Comparison of ENCODE assay signal across 16 mouse cellular contexts in genomic region chr14:79701054-79701453, GRCm38 (mm10). TPM values are rescaled to one million over a fixed set of nuclear protein-coding genes. Genes with fewer than 3 reads are reported as not detected.
DNase-seq lines count a peak whose midpoint lies in the region; ATAC-seq and TF ChIP-seq lines count a peak whose summit lies in the region.
"Had no signal": no experiment of that assay in that cellular context is flagged by ENCODE, and none has a peak within 500 bp of the region (broad histone marks: within the 10 kb centered on the region; RNA-seq: fewer than 3 reads in every experiment).

No protein-coding gene starts in this region.

- H3K27me3 ChIP-seq in hindbrain, embryonic 10.5 days (ENCODE audit: insufficient read depth, poor library complexity, severe bottlenecking): no peaks in the 10 kb centered on the region
- H3K27me3 ChIP-seq in hindbrain, postnatal 0 days (ENCODE audit: insufficient read depth, low read length): no peaks in the 10 kb centered on the region
- no peaks in the 10 kb centered on the region for H3K27me3 ChIP-seq in embryonic facial prominence, embryonic 14.5 days (replicated peaks; ENCODE audit: control insufficient read depth, insufficient read depth, low read length)
- no peaks in the 10 kb centered on the region for H3K27me3 ChIP-seq in hindbrain, embryonic 13.5 days
- no peaks in the 10 kb centered on the region for H3K27me3 ChIP-seq in neural tube, embryonic 14.5 days (ENCODE audit: control insufficient read depth, insufficient read depth, low read length)
- H3K27me3 ChIP-seq: embryonic facial prominence, embryonic 15.5 days; heart, embryonic 13.5 days; kidney, embryonic 15.5 days; Patski had no signal

- H3K4me2 ChIP-seq in hindbrain, postnatal 0 days (ENCODE audit: low read depth, low read length): no peak overlapping the region
- no peak overlapping the region for H3K4me2 ChIP-seq in embryonic facial prominence, embryonic 14.5 days (ENCODE audit: low read depth, low read length)
- no peak overlapping the region for H3K4me2 ChIP-seq in hindbrain, embryonic 13.5 days
- no peak overlapping the region for H3K4me2 ChIP-seq in neural tube, embryonic 14.5 days (ENCODE audit: low read depth, low read length)
- H3K4me2 ChIP-seq: embryonic facial prominence, embryonic 15.5 days; heart, embryonic 13.5 days; kidney, embryonic 15.5 days; liver, embryonic 11.5 days had no signal

- no peaks in the 10 kb centered on the region for H3K36me3 ChIP-seq in hindbrain, embryonic 10.5 days
- H3K36me3 ChIP-seq in hindbrain, postnatal 0 days (ENCODE audit: insufficient read depth, low read length): no peaks in the 10 kb centered on the region
- no peaks in the 10 kb centered on the region for H3K36me3 ChIP-seq in embryonic facial prominence, embryonic 14.5 days (ENCODE audit: control insufficient read depth, insufficient read depth, low read length)
- H3K36me3 ChIP-seq in hindbrain, embryonic 13.5 days: no peaks in the 10 kb centered on the region
- no peaks in the 10 kb centered on the region for H3K36me3 ChIP-seq in neural tube, embryonic 14.5 days (ENCODE audit: control insufficient read depth, insufficient read depth, low read length)
- H3K36me3 ChIP-seq: embryonic facial prominence, embryonic 15.5 days; heart, embryonic 13.5 days; kidney, embryonic 15.5 days had no signal

- H3K4me3 ChIP-seq in hindbrain, embryonic 10.5 days: no peak overlapping the region
- no peak overlapping the region for H3K4me3 ChIP-seq in hindbrain, postnatal 0 days (ENCODE audit: low read length)
- H3K4me3 ChIP-seq in embryonic facial prominence, embryonic 14.5 days (ENCODE audit: low read depth, low read length): no peak overlapping the region
- no peak overlapping the region for H3K4me3 ChIP-seq in hindbrain, embryonic 13.5 days
- H3K4me3 ChIP-seq in neural tube, embryonic 14.5 days (ENCODE audit: low read depth, low read length): no peak overlapping the region
- H3K4me3 ChIP-seq: embryonic facial prominence, embryonic 15.5 days; heart, embryonic 13.5 days; kidney, embryonic 15.5 days had no signal

- H3K4me1 ChIP-seq in hindbrain, embryonic 10.5 days (replicated peaks): peaks cover 39% of the 10 kb centered on the region
- H3K4me1 ChIP-seq in hindbrain, postnatal 0 days (ENCODE audit: insufficient read depth, low read length): no peaks in the 10 kb centered on the region
- H3K4me1 ChIP-seq in embryonic facial prominence, embryonic 14.5 days (ENCODE audit: control insufficient read depth, insufficient read depth, low read length): no peaks in the 10 kb centered on the region; the same call in 1 of the 2 replicates
- peaks cover 20% of the 10 kb centered on the region for H3K4me1 ChIP-seq in hindbrain, embryonic 13.5 days (replicated peaks)
- no peaks in the 10 kb centered on the region for H3K4me1 ChIP-seq in neural tube, embryonic 14.5 days (ENCODE audit: control insufficient read depth, insufficient read depth, low read length)
- H3K4me1 ChIP-seq: embryonic facial prominence, embryonic 15.5 days; kidney, embryonic 15.5 days had no signal

- no peaks in the 10 kb centered on the region for H3K9me3 ChIP-seq in hindbrain, embryonic 10.5 days
- H3K9me3 ChIP-seq in hindbrain, postnatal 0 days (ENCODE audit: low read length): no peaks in the 10 kb centered on the region
- H3K9me3 ChIP-seq in embryonic facial prominence, embryonic 14.5 days (ENCODE audit: control insufficient read depth, low read length): no peaks in the 10 kb centered on the region
- H3K9me3 ChIP-seq in hindbrain, embryonic 13.5 days: no peaks in the 10 kb centered on the region
- H3K9me3 ChIP-seq in neural tube, embryonic 14.5 days (ENCODE audit: control insufficient read depth, low read length): no peaks in the 10 kb centered on the region
- H3K9me3 ChIP-seq: embryonic facial prominence, embryonic 15.5 days; heart, embryonic 13.5 days; kidney, embryonic 15.5 days had no signal

- H3K9ac ChIP-seq in hindbrain, postnatal 0 days (replicated peaks; ENCODE audit: low read length): no peak overlapping the region
- no peak overlapping the region for H3K9ac ChIP-seq in embryonic facial prominence, embryonic 14.5 days (ENCODE audit: low read depth, low read length)
- no peak overlapping the region for H3K9ac ChIP-seq in hindbrain, embryonic 13.5 days
- no peak overlapping the region for H3K9ac ChIP-seq in neural tube, embryonic 14.5 days (replicated peaks; ENCODE audit: low read depth, low read length)
- H3K9ac ChIP-seq: embryonic facial prominence, embryonic 15.5 days; heart, embryonic 13.5 days; kidney, embryonic 15.5 days had no signal

- no peak; the same call in 1 of the 2 replicates for ATAC-seq in hindbrain, postnatal 0 days
- 0 out of 2 replicates have a peak, but pooled peaks have one; percentile 16 for ATAC-seq in embryonic facial prominence, embryonic 14.5 days (ENCODE audit: low read depth)
- peak; percentile 68 for ATAC-seq in hindbrain, embryonic 13.5 days (ENCODE audit: low FRiP score)
- ATAC-seq in neural tube, embryonic 14.5 days (ENCODE audit: low read depth): peak; percentile 67; the same call in 1 of the 2 replicates
- ATAC-seq: Patski had no signal

- peak overlapping the region; percentile 77 for H3K27ac ChIP-seq in hindbrain, embryonic 10.5 days
- no peak overlapping the region for H3K27ac ChIP-seq in hindbrain, postnatal 0 days
- H3K27ac ChIP-seq in embryonic facial prominence, embryonic 14.5 days (replicated peaks; ENCODE audit: low read depth, low read length): no peak overlapping the region
- H3K27ac ChIP-seq in hindbrain, embryonic 13.5 days: peak overlapping the region; percentile 76
- H3K27ac ChIP-seq in neural tube, embryonic 14.5 days (ENCODE audit: low read depth, low read length): no peak overlapping the region
- H3K27ac ChIP-seq: embryonic facial prominence, embryonic 15.5 days; heart, embryonic 13.5 days; kidney, embryonic 15.5 days had no signal

- peak; percentile 64 for DNase-seq in hindbrain, embryonic 10.5 days (ENCODE audit: low spot score)
- no peak for DNase-seq in hindbrain, postnatal 0 days (ENCODE audit: low spot score)
- no peak for DNase-seq in embryonic facial prominence, embryonic 14.5 days (ENCODE audit: low spot score)
- DNase-seq in layer of hippocampus, adult 11-12 months (ENCODE audit: low spot score): no peak
- DNase-seq in Muller cell, postnatal 12 days (ENCODE audit: inconsistent ontology term): no peak
- no peak for DNase-seq in left cerebral cortex, adult 9 months (ENCODE audit: low spot score in 2 of 2)
- DNase-seq: cerebellum, adult 8-10 months; thymus, postnatal 14 days had no signal

- 34% methylated on average over 7 of the region's 7 CpGs for WGBS in hindbrain, embryonic 10.5 days
- WGBS in hindbrain, postnatal 0 days: 23% methylated on average over 7 of the region's 7 CpGs
- 43% methylated on average over 7 of the region's 7 CpGs for WGBS in embryonic facial prominence, embryonic 14.5 days
- 26% methylated on average over 7 of the region's 7 CpGs for WGBS in hindbrain, embryonic 13.5 days
- 8% methylated on average over 7 of the region's 7 CpGs for WGBS in neural tube, embryonic 14.5 days

- TF ChIP-seq CTCF in hindbrain, postnatal 0 days (IDR thresholded peaks at IDR 0.05; ENCODE audit: low read depth): no peak

RNA-seq across cellular contexts. Expression of gene Cnmd, which starts 39.1 kb away (rescaled TPM):
- polyA plus RNA-seq in hindbrain, embryonic 10.5 days (2016; fragmentation: Nextera tagmentation; extraction: Ambion mirVana): 17.3 and 20.8 TPM in 2 replicates
- 0.37 and 0.68 TPM in 2 replicates for total RNA-seq in hindbrain, postnatal 0 days (2014; rRNA removed)
- polyA plus RNA-seq in hindbrain, postnatal 0 days (2015; fragmentation: Nextera tagmentation; extraction: Ambion mirVana): 1.1 and 1.8 TPM in 2 replicates
- polyA plus RNA-seq in embryonic facial prominence, embryonic 14.5 days (2014; fragmentation: Nextera tagmentation; extraction: Ambion mirVana): 125 and 186 TPM in 2 replicates
- 5.1 and 11.3 TPM in 2 replicates for polyA plus RNA-seq in hindbrain, embryonic 13.5 days (2015; fragmentation: Nextera tagmentation; extraction: Ambion mirVana)
- 1.5 and 13.4 TPM in 2 replicates for polyA plus RNA-seq in neural tube, embryonic 14.5 days (2014; fragmentation: Nextera tagmentation; extraction: Ambion mirVana)
- total RNA-seq: hematopoietic stem cell, adult 5-6 weeks had no signal

Comparison
In these comparisons a context has a peak if more than half of its experiments do, and no peak if none do; other contexts are left out.
1. H3K27ac ChIP-seq: peak in hindbrain, embryonic 10.5 days (single experiment) and hindbrain, embryonic 13.5 days (single experiment); none in hindbrain, postnatal 0 days (single experiment), embryonic facial prominence, embryonic 14.5 days (single experiment) and neural tube, embryonic 14.5 days (single experiment).